10 mouse cellular contexts compared by ENCODE assay signal in genomic region chr8:70765329-70765728, GRCm38 (mm10). TPM values are rescaled to one million over a fixed set of nuclear protein-coding genes. Genes with fewer than 3 reads are reported as not detected.
DNase-seq lines count a peak whose midpoint lies in the region; ATAC-seq lines count a peak whose summit lies in the region.
"Had no signal": no experiment of that assay in that cellular context is flagged by ENCODE, and none has a peak within 500 bp of the region (broad histone marks: within the 10 kb centered on the region; RNA-seq: fewer than 3 reads in every experiment).

No protein-coding gene starts in this region.

- no peaks in the 10 kb centered on the region for H3K9me3 ChIP-seq in heart, embryonic 12.5 days (replicated peaks)
- no peaks in the 10 kb centered on the region for H3K9me3 ChIP-seq in liver, embryonic 11.5 days (ENCODE audit: control insufficient read depth, low read length)

- ATAC-seq in heart, embryonic 12.5 days (ENCODE audit: insufficient number of reproducible peaks, low FRiP score) = no peak
- no peak for ATAC-seq in liver, embryonic 11.5 days (replicated peaks; ENCODE audit: low FRiP score)
- no peak for ATAC-seq in erythroid progenitor cell, adult 5-6 weeks (replicated peaks; ENCODE audit: low FRiP score, poor library complexity, severe bottlenecking)

- peak overlapping the region; percentile 91 for H3K4me2 ChIP-seq in heart, embryonic 12.5 days
- peak overlapping the region; percentile 99 for H3K4me2 ChIP-seq in liver, embryonic 11.5 days

- H3K36me3 ChIP-seq in heart, embryonic 12.5 days = peaks cover 21% of the 10 kb centered on the region
- peaks cover 8% of the 10 kb centered on the region for H3K36me3 ChIP-seq in liver, embryonic 11.5 days (ENCODE audit: control insufficient read depth, insufficient read depth, low read length)

- intact Hi-C loops in heart, postnatal 25 days (cut with DNase I) = loop anchor here (5.0 to 10.0 kb wide), 2 partner anchors 77 to 231 kb away; partner anchors contain the start of gene Ell

- WGBS in heart, embryonic 12.5 days = 55% methylated on average over 9 of the region's 9 CpGs
- 51% methylated on average over 9 of the region's 9 CpGs for WGBS in liver, embryonic 11.5 days

- no peak overlapping the region for H3K27ac ChIP-seq in heart, embryonic 12.5 days (ENCODE audit: poor library complexity, severe bottlenecking)
- peak overlapping the region; percentile 63; the same call in 1 of the 2 replicates for H3K27ac ChIP-seq in liver, embryonic 11.5 days (ENCODE audit: low read depth, low read length)
- H3K27ac ChIP-seq: left cerebral cortex, adult 2 months had no signal

- H3K4me1 ChIP-seq in heart, embryonic 12.5 days (replicated peaks) = peaks cover 22% of the 10 kb centered on the region
- peaks cover 74% of the 10 kb centered on the region for H3K4me1 ChIP-seq in liver, embryonic 11.5 days (replicated peaks; ENCODE audit: control insufficient read depth, insufficient read depth, low read length)

- H3K4me3 ChIP-seq in heart, embryonic 12.5 days = peak overlapping the region; percentile 49; the same call in 1 of the 2 replicates
- H3K4me3 ChIP-seq in liver, embryonic 11.5 days (ENCODE audit: low read depth, low read length) = peak overlapping the region; percentile 60

- no peak overlapping the region for H3K9ac ChIP-seq in heart, embryonic 12.5 days
- peak overlapping the region; percentile 74 for H3K9ac ChIP-seq in liver, embryonic 11.5 days (ENCODE audit: low read depth, low read length)

- 0 out of 2 replicates have a peak, but pooled peaks cover 4% of the 10 kb centered on the region for H3K27me3 ChIP-seq in heart, embryonic 12.5 days (replicated peaks)
- no peaks in the 10 kb centered on the region for H3K27me3 ChIP-seq in liver, embryonic 11.5 days (replicated peaks; ENCODE audit: control insufficient read depth, insufficient read depth, low read length)

- DNase-seq in heart, postnatal 25 days (ENCODE audit: low spot score) = no peak
- peak; percentile 21 for DNase-seq in thymus, postnatal 4 days
- no peak for DNase-seq in thymus, postnatal 14 days
- DNase-seq in liver, embryonic 11.5 days (ENCODE audit: low spot score) = no peak
- DNase-seq in adipocyte (ENCODE audit: low spot score) = no peak
- DNase-seq in right cerebral cortex, postnatal 25 days = no peak
- DNase-seq: cerebellum, postnatal 36 days had no signal

RNA-seq across cellular contexts. Expression of gene Mpv17l2, which starts 4.6 kb away (rescaled TPM):
- polyA plus RNA-seq in heart, embryonic 12.5 days (2016; fragmentation: Nextera tagmentation; extraction: Ambion mirVana) = 37.2 and 37.9 TPM in 2 replicates
- total RNA-seq in heart, postnatal 25 days (2021) = 10 to 100 TPM; 26.7 to 28.0 TPM
- polyA plus RNA-seq in liver, embryonic 11.5 days (2014; fragmentation: Nextera tagmentation; extraction: Ambion mirVana) = 67.7 and 76.4 TPM in 2 replicates
- total RNA-seq in erythroid progenitor cell, adult 5-6 weeks (2015; ENCODE audit: low replicate concordance) = 16.9 and 31.0 TPM in 2 replicates
- total RNA-seq in erythroid progenitor cell, adult 5-6 weeks (2017; ENCODE audit: low replicate concordance) = 5.1 and 30.4 TPM in 2 replicates

RNA-seq across cellular contexts. Expression of gene Rab3a, which starts 10.8 kb away (rescaled TPM):
- 19.1 and 19.2 TPM in 2 replicates for polyA plus RNA-seq in heart, embryonic 12.5 days (2016; fragmentation: Nextera tagmentation; extraction: Ambion mirVana)
- total RNA-seq in heart, postnatal 25 days (2021) = 10 to 100 TPM; 49.7 to 57.6 TPM
- 6.3 and 6.9 TPM in 2 replicates for polyA plus RNA-seq in liver, embryonic 11.5 days (2014; fragmentation: Nextera tagmentation; extraction: Ambion mirVana)
- 7.1 TPM in 1 of 2 replicates, not detected in the other for total RNA-seq in erythroid progenitor cell, adult 5-6 weeks (2015; ENCODE audit: low replicate concordance)
- 2.2 and 4.9 TPM in 2 replicates for total RNA-seq in erythroid progenitor cell, adult 5-6 weeks (2017; ENCODE audit: low replicate concordance)

RNA-seq across cellular contexts. Expression of gene Pik3r2, which starts 11.2 kb away (rescaled TPM):
- 35.2 and 37.2 TPM in 2 replicates for polyA plus RNA-seq in heart, embryonic 12.5 days (2016; fragmentation: Nextera tagmentation; extraction: Ambion mirVana)
- 10 to 100 TPM; 21.8 to 25.5 TPM for total RNA-seq in heart, postnatal 25 days (2021)
- 41.5 and 44.6 TPM in 2 replicates for polyA plus RNA-seq in liver, embryonic 11.5 days (2014; fragmentation: Nextera tagmentation; extraction: Ambion mirVana)
- total RNA-seq in erythroid progenitor cell, adult 5-6 weeks (2015; ENCODE audit: low replicate concordance) = 3.8 and 5.4 TPM in 2 replicates
- 7.3 and 8.0 TPM in 2 replicates for total RNA-seq in erythroid progenitor cell, adult 5-6 weeks (2017; ENCODE audit: low replicate concordance)

RNA-seq across cellular contexts. Expression of gene Mast3, which starts 39.5 kb away (rescaled TPM):
- 7.2 and 8.1 TPM in 2 replicates for polyA plus RNA-seq in heart, embryonic 12.5 days (2016; fragmentation: Nextera tagmentation; extraction: Ambion mirVana)
- total RNA-seq in heart, postnatal 25 days (2021) = 1 to 10 TPM; 5.2 to 6.3 TPM
- polyA plus RNA-seq in liver, embryonic 11.5 days (2014; fragmentation: Nextera tagmentation; extraction: Ambion mirVana) = 18.2 and 19.3 TPM in 2 replicates
- 13.4 and 14.4 TPM in 2 replicates for total RNA-seq in erythroid progenitor cell, adult 5-6 weeks (2015; ENCODE audit: low replicate concordance)
- total RNA-seq in erythroid progenitor cell, adult 5-6 weeks (2017; ENCODE audit: low replicate concordance) = 2.7 and 3.0 TPM in 2 replicates

RNA-seq across cellular contexts. Expression of gene Pde4c, which starts 41.8 kb away (rescaled TPM):
- polyA plus RNA-seq in heart, embryonic 12.5 days (2016; fragmentation: Nextera tagmentation; extraction: Ambion mirVana) = 0.05 and 0.09 TPM in 2 replicates
- total RNA-seq in heart, postnatal 25 days (2021) = 1 to 10 TPM; 2.5 to 3.7 TPM
- 0.83 and 1.3 TPM in 2 replicates for polyA plus RNA-seq in liver, embryonic 11.5 days (2014; fragmentation: Nextera tagmentation; extraction: Ambion mirVana)
- total RNA-seq in erythroid progenitor cell, adult 5-6 weeks (2015; ENCODE audit: low replicate concordance) = 0.72 and 0.84 TPM in 2 replicates
- not detected in 2 replicates for total RNA-seq in erythroid progenitor cell, adult 5-6 weeks (2017; ENCODE audit: low replicate concordance)

Comparison
In these comparisons a context has a peak if more than half of its experiments do, and no peak if none do; other contexts are left out.
1. RNA of gene Rab3a, which starts 10.8 kb away (total RNA-seq): 49.7 to 57.6 TPM in heart, postnatal 25 days; 2.2 to 7.1 TPM in erythroid progenitor cell, adult 5-6 weeks; every median in the first group is over 4 times any median in the second.